19 mouse cellular contexts compared by ENCODE assay signal in genomic region chr11:90268934-90269333, GRCm38 (mm10). TPM values are rescaled to one million over a fixed set of nuclear protein-coding genes. Genes with fewer than 3 reads are reported as not detected.
DNase-seq lines count a peak whose midpoint lies in the region; ATAC-seq lines count a peak whose summit lies in the region.
"Had no signal": no experiment of that assay in that cellular context is flagged by ENCODE, and none has a peak within 500 bp of the region (broad histone marks: within the 10 kb centered on the region; RNA-seq: fewer than 3 reads in every experiment).

No protein-coding gene starts in this region.

- no peaks in the 10 kb centered on the region for H3K27me3 ChIP-seq in forebrain, embryonic 13.5 days
- H3K27me3 ChIP-seq in forebrain, embryonic 10.5 days (ENCODE audit: poor library complexity, severe bottlenecking), result no peaks in the 10 kb centered on the region
- no peaks in the 10 kb centered on the region for H3K27me3 ChIP-seq in neural tube, embryonic 13.5 days
- no peaks in the 10 kb centered on the region for H3K27me3 ChIP-seq in kidney, embryonic 14.5 days (ENCODE audit: control insufficient read depth, insufficient read depth, low read length)
- H3K27me3 ChIP-seq in neural tube, embryonic 15.5 days (replicated peaks), result no peaks in the 10 kb centered on the region
- H3K27me3 ChIP-seq: CH12.LX; heart, embryonic 15.5 days had no signal

- ATAC-seq in forebrain, embryonic 13.5 days, result no peak
- 0 out of 2 replicates have a peak, but pooled peaks have one; percentile 8 for ATAC-seq in neural tube, embryonic 13.5 days (ENCODE audit: low read depth)
- ATAC-seq in kidney, embryonic 14.5 days (ENCODE audit: low FRiP score, low TSS enrichment), result peak; percentile 21; the same call in 1 of the 2 replicates
- no peak for ATAC-seq in neural tube, embryonic 15.5 days (ENCODE audit: low FRiP score)
- ATAC-seq: inflammation-experienced regulatory T-cells, adult 6 months had no signal

- 70% methylated on average over 5 of the region's 5 CpGs for WGBS in forebrain, embryonic 13.5 days
- WGBS in forebrain, embryonic 10.5 days, result 86% methylated on average over 5 of the region's 5 CpGs
- WGBS in neural tube, embryonic 13.5 days, result 33% methylated on average over 5 of the region's 5 CpGs
- 37% methylated on average over 5 of the region's 5 CpGs for WGBS in kidney, embryonic 14.5 days
- 25% methylated on average over 5 of the region's 5 CpGs for WGBS in neural tube, embryonic 15.5 days

- H3K36me3 ChIP-seq in forebrain, embryonic 13.5 days (ENCODE audit: poor library complexity, severe bottlenecking), result peaks cover 48% of the 10 kb centered on the region
- H3K36me3 ChIP-seq in forebrain, embryonic 10.5 days (replicated peaks), result peaks cover 71% of the 10 kb centered on the region
- peaks cover 68% of the 10 kb centered on the region for H3K36me3 ChIP-seq in neural tube, embryonic 13.5 days
- H3K36me3 ChIP-seq in kidney, embryonic 14.5 days (ENCODE audit: control insufficient read depth, insufficient read depth, low read length), result peaks cover 28% of the 10 kb centered on the region; the same call in 1 of the 2 replicates
- H3K36me3 ChIP-seq in neural tube, embryonic 15.5 days, result peaks cover 38% of the 10 kb centered on the region

- 0 out of 2 replicates have a peak overlapping the region, but pooled peaks have one; percentile 34 for H3K9ac ChIP-seq in forebrain, embryonic 13.5 days
- no peak overlapping the region for H3K9ac ChIP-seq in neural tube, embryonic 13.5 days
- H3K9ac ChIP-seq in kidney, embryonic 14.5 days (ENCODE audit: low read depth, low read length), result no peak overlapping the region
- H3K9ac ChIP-seq in neural tube, embryonic 15.5 days (replicated peaks), result no peak overlapping the region
- H3K9ac ChIP-seq: heart, embryonic 15.5 days; liver, embryonic 14.5 days had no signal

- no peak overlapping the region for H3K4me3 ChIP-seq in forebrain, embryonic 13.5 days
- no peak overlapping the region for H3K4me3 ChIP-seq in forebrain, embryonic 10.5 days
- no peak overlapping the region for H3K4me3 ChIP-seq in neural tube, embryonic 13.5 days
- no peak overlapping the region for H3K4me3 ChIP-seq in kidney, embryonic 14.5 days (ENCODE audit: low read length)
- no peak overlapping the region for H3K4me3 ChIP-seq in neural tube, embryonic 15.5 days (replicated peaks)
- H3K4me3 ChIP-seq: heart, adult 2 months; heart, embryonic 15.5 days; hindbrain, embryonic 10.5 days had no signal

- H3K27ac ChIP-seq in forebrain, embryonic 13.5 days, result no peak overlapping the region
- H3K27ac ChIP-seq in forebrain, embryonic 10.5 days, result no peak overlapping the region
- H3K27ac ChIP-seq in neural tube, embryonic 13.5 days (replicated peaks), result no peak overlapping the region
- H3K27ac ChIP-seq in kidney, embryonic 14.5 days (ENCODE audit: low read depth, low read length), result no peak overlapping the region
- H3K27ac ChIP-seq in neural tube, embryonic 15.5 days (replicated peaks), result 0 out of 2 replicates have a peak overlapping the region, but pooled peaks have one; percentile 3
- H3K27ac ChIP-seq: heart, adult 2 months; heart, embryonic 15.5 days; liver, embryonic 14.5 days had no signal

- no peaks in the 10 kb centered on the region for H3K9me3 ChIP-seq in forebrain, embryonic 13.5 days (replicated peaks)
- H3K9me3 ChIP-seq in forebrain, embryonic 10.5 days, result no peaks in the 10 kb centered on the region
- no peaks in the 10 kb centered on the region for H3K9me3 ChIP-seq in neural tube, embryonic 13.5 days
- H3K9me3 ChIP-seq in kidney, embryonic 14.5 days (ENCODE audit: control insufficient read depth, low read length), result no peaks in the 10 kb centered on the region
- H3K9me3 ChIP-seq in neural tube, embryonic 15.5 days (replicated peaks), result no peaks in the 10 kb centered on the region
- H3K9me3 ChIP-seq: heart, embryonic 15.5 days; hindbrain, embryonic 10.5 days had no signal

- peaks cover 16% of the 10 kb centered on the region for H3K4me1 ChIP-seq in forebrain, embryonic 13.5 days
- peaks cover 30% of the 10 kb centered on the region for H3K4me1 ChIP-seq in forebrain, embryonic 10.5 days
- peaks cover 15% of the 10 kb centered on the region for H3K4me1 ChIP-seq in neural tube, embryonic 13.5 days (replicated peaks)
- H3K4me1 ChIP-seq in kidney, embryonic 14.5 days (ENCODE audit: control insufficient read depth, insufficient read depth, low read length), result peaks cover 11% of the 10 kb centered on the region
- peaks cover 18% of the 10 kb centered on the region for H3K4me1 ChIP-seq in neural tube, embryonic 15.5 days

- no peak overlapping the region; the same call in 1 of the 2 replicates for H3K4me2 ChIP-seq in forebrain, embryonic 13.5 days
- H3K4me2 ChIP-seq in neural tube, embryonic 13.5 days, result 0 out of 2 replicates have a peak overlapping the region, but pooled peaks have one; percentile 7
- no peak overlapping the region for H3K4me2 ChIP-seq in kidney, embryonic 14.5 days (replicated peaks; ENCODE audit: low read depth, low read length)
- H3K4me2 ChIP-seq in neural tube, embryonic 15.5 days, result no peak overlapping the region
- H3K4me2 ChIP-seq: heart, embryonic 15.5 days had no signal

- DNase-seq in forebrain, embryonic 10.5 days (ENCODE audit: extremely low spot score, low spot score), result no peak
- DNase-seq in neural tube, embryonic 10.5 days (ENCODE audit: extremely low spot score, low spot score), result no peak
- no peak for DNase-seq in adrenal gland, adult 18-20 months (ENCODE audit: low spot score in 2 of 2)
- DNase-seq in cerebellum, adult 11-12 months, result no peak
- DNase-seq: adrenal gland, postnatal 10 days; cerebellum, adult 11 months; heart, adult 2 months; left cerebral cortex, postnatal 4 days; lung, postnatal 10 days; spleen, adult 18-20 months had no signal

RNA-seq across cellular contexts. Expression of gene Mmd, which starts 19.7 kb away (rescaled TPM):
- polyA plus RNA-seq in forebrain, embryonic 13.5 days (2015; fragmentation: Nextera tagmentation; extraction: Ambion mirVana), result 64.8 and 65.2 TPM in 2 replicates
- 40.3 and 41.2 TPM in 2 replicates for polyA plus RNA-seq in forebrain, embryonic 10.5 days (2016; fragmentation: Nextera tagmentation; extraction: Ambion mirVana)
- 113 and 119 TPM in 2 replicates for polyA plus RNA-seq in neural tube, embryonic 13.5 days (2015; fragmentation: Nextera tagmentation; extraction: Ambion mirVana)
- 25.5 and 25.6 TPM in 2 replicates for polyA plus RNA-seq in kidney, embryonic 14.5 days (2014; fragmentation: Nextera tagmentation; extraction: Ambion mirVana)
- 104 and 126 TPM in 2 replicates for polyA plus RNA-seq in neural tube, embryonic 15.5 days (2015; fragmentation: Nextera tagmentation; extraction: Ambion mirVana)
- 100 to 1,000 TPM in 1 of 2 experiments, 10 to 100 TPM in 1; 89.7 to 274 TPM for total RNA-seq in adrenal gland, adult 18-20 months (2021)

Comparison
In these comparisons a context has a peak if more than half of its experiments do, and no peak if none do; other contexts are left out.
1. ATAC-seq: peak in neural tube, embryonic 13.5 days (single experiment) and kidney, embryonic 14.5 days (single experiment); none in forebrain, embryonic 13.5 days (single experiment) and neural tube, embryonic 15.5 days (single experiment).